Mouse (Mus musculus) spleen, adult 2 months (tissue): Measurements from ENCODE around the gene Ulk4.

Experiments used
- CTCF ChIP-seq: fragments of 200-500 bp; IDR thresholded peaks from 2 replicates; pipeline ENCODE4 v1.5.1; 2011; ENCODE audit warnings: mild to moderate bottlenecking, inconsistent platforms; ENCODE audit not compliant: insufficient read depth, insufficient read length, insufficient replicate concordance; ENCODE audit errors: extremely low read depth
- POLR2A ChIP-seq: fragments of 200-500 bp; IDR thresholded peaks from 2 replicates; pipeline ENCODE4 v1.6.1; 2011; ENCODE audit warnings: low read depth, low read length, inconsistent platforms

GRCm38 (mm10) chr9:120989806-120990700 lies 286.9 kb downstream of the Ulk4 start:
- TF ChIP-seq CTCF (no peak), POLR2A (no peak)
